Mouse (Mus musculus) skeletal muscle tissue, postnatal 0 days (tissue): Measurements from ENCODE around the gene Kri1. TPM values are rescaled to one million over a fixed set of nuclear protein-coding genes. Genes with fewer than 3 reads are reported as not detected.

Source experiments
- polyA plus RNA-seq: library from polyadenylated mRNA; unstranded; fragments of >200 nt; fragmentation: Nextera tagmentation; extraction: Ambion mirVana; gene quantifications from 2 replicates; pipeline ENCODE4 v1.2.1, GENCODE M21; 2015

The Kri1 gene
- polyA plus RNA-seq: 7.5 and 9.2 TPM in 2 replicates

GRCm38 (mm10) chr9:21287571-21288402, at the start of gene Kri1:
Gene Kri1, minus strand, starts transcription at chr9:21287969.

GRCm38 (mm10) chr9:21320619-21321512, 33.1 kb upstream of the Kri1 start, which contains the start of gene Slc44a2:
Gene Slc44a2, plus strand, starts transcription at chr9:21320698.

GRCm38 (mm10) chr9:21312134-21312533, 24.4 kb upstream of the Kri1 start, which contains the start of gene Ap1m2:
Gene Ap1m2, minus strand, starts transcription at chr9:21312337.

GRCm38 (mm10) chr9:21291022-21291787, 3.4 kb upstream of the Kri1 start, which contains the start of gene Cdkn2d:
Gene Cdkn2d, minus strand, starts transcription at chr9:21291407.

GRCm38 (mm10) chr9:21265000-21265561, 22.7 kb downstream of the Kri1 start, which contains the start of gene Atg4d:
Gene Atg4d, plus strand, starts transcription at chr9:21265293.

GRCm38 (mm10) chr9:21248326-21248725, 39.4 kb downstream of the Kri1 start, which contains the start of gene S1pr5:
Gene S1pr5, minus strand, starts transcription at chr9:21248443.

GRCm38 (mm10) chr9:21238733-21239464, 48.9 kb downstream of the Kri1 start, which contains the start of gene Keap1:
Gene Keap1, minus strand, starts transcription at chr9:21239361.

Other genes with a start within 250 kb of the Kri1 start
- gene Zglp1, start 220.9 kb downstream of the Kri1 start, polyA plus RNA-seq: 0.54 TPM in 1 of 2 replicates, not detected in the other
- gene Gm49373, start 214.9 kb downstream of the Kri1 start, polyA plus RNA-seq: 0.09 and 0.21 TPM in 2 replicates
- gene Fdx1l, start 214.4 kb downstream of the Kri1 start, polyA plus RNA-seq: 46.8 and 48.7 TPM in 2 replicates
- gene Gm38431, start 196.0 kb downstream of the Kri1 start, polyA plus RNA-seq: 0.76 and 0.97 TPM in 2 replicates
- gene Raver1, start 196.0 kb downstream of the Kri1 start, polyA plus RNA-seq: 13.1 and 16.3 TPM in 2 replicates
- 6.3 and 6.6 TPM in 2 replicates for gene Tyk2, start 156.7 kb downstream of the Kri1 start, polyA plus RNA-seq
- 145 and 165 TPM in 2 replicates for gene Cdc37, start 138.0 kb downstream of the Kri1 start, polyA plus RNA-seq
- 6.5 and 7.2 TPM in 2 replicates for gene Pde4a, start 122.3 kb downstream of the Kri1 start, polyA plus RNA-seq
- gene Keap1, start 48.6 kb downstream of the Kri1 start, polyA plus RNA-seq: 53.3 and 55.3 TPM in 2 replicates
- 0.09 and 0.57 TPM in 2 replicates for gene S1pr5, start 39.5 kb downstream of the Kri1 start, polyA plus RNA-seq
- 29.1 and 32.1 TPM in 2 replicates for gene Atg4d, start 22.7 kb downstream of the Kri1 start, polyA plus RNA-seq
- gene Cdkn2d, start 3.4 kb upstream of the Kri1 start, polyA plus RNA-seq: 51.6 and 53.4 TPM in 2 replicates
- 0.83 TPM in 1 of 2 replicates, not detected in the other for gene Ap1m2, start 24.4 kb upstream of the Kri1 start, polyA plus RNA-seq
- gene Slc44a2, start 32.7 kb upstream of the Kri1 start, polyA plus RNA-seq: 94.4 and 107 TPM in 2 replicates
- 48.0 and 52.6 TPM in 2 replicates for gene Ilf3, start 79.9 kb upstream of the Kri1 start, polyA plus RNA-seq
- gene Qtrt1, start 123.9 kb upstream of the Kri1 start, polyA plus RNA-seq: 17.6 and 18.9 TPM in 2 replicates
- gene Dnm2, start 136.9 kb upstream of the Kri1 start, polyA plus RNA-seq: 50.4 and 52.2 TPM in 2 replicates
- 79.0 and 80.6 TPM in 2 replicates for gene Tmed1, start 222.3 kb upstream of the Kri1 start, polyA plus RNA-seq
- 2.9 and 3.2 TPM in 2 replicates for gene AB124611, start 238.2 kb upstream of the Kri1 start, polyA plus RNA-seq